Mouse (Mus musculus) midbrain, embryonic 16.5 days (tissue): ENCODE measurements at regions not wholly inside any gene's neighbourhood (a gene's known extent, or its start where the extent isn't known, plus 50 kb on each side); places are given as distances from the start of the nearest gene placed in this dataset. TPM values are rescaled to one million over a fixed set of nuclear protein-coding genes. Genes with fewer than 3 reads are reported as not detected.

Source experiments
- ATAC-seq: fragments of 200-750 bp; cut with Nextera tagmentation; 2 replicates; pipeline ENCODE4 v1.8.0; 2017; ENCODE audit warnings: moderate TSS enrichment
- H3K27ac ChIP-seq: fragments of 300-500 bp; sonication (generic); 2 replicates; pipeline ENCODE4 v1.5.1; 2014; ENCODE audit warnings: mild to moderate bottlenecking, low read length, mixed read lengths
- H3K27me3 ChIP-seq: fragments of 300-500 bp; sonication (generic); 2 replicates; pipeline ENCODE4 v1.6.1; 2014; ENCODE audit warnings: low read depth, low read length, mixed read lengths; ENCODE audit not compliant: control insufficient read depth, insufficient read depth
- H3K36me3 ChIP-seq: fragments of 300-500 bp; sonication (generic); 2 replicates; pipeline ENCODE4 v1.6.1; 2014; ENCODE audit warnings: mild to moderate bottlenecking, low read length, moderate library complexity, mixed read lengths; ENCODE audit not compliant: control insufficient read depth, insufficient read depth
- H3K4me1 ChIP-seq: fragments of 300-500 bp; sonication (generic); 2 replicates; pipeline ENCODE4 v1.6.1; 2014; ENCODE audit warnings: mild to moderate bottlenecking, low read length, mixed read lengths; ENCODE audit not compliant: control insufficient read depth, insufficient read depth
- H3K4me2 ChIP-seq: fragments of 300-500 bp; sonication (generic); 2 replicates; pipeline ENCODE4 v1.6.1; 2014; ENCODE audit warnings: mild to moderate bottlenecking, low read length, mixed read lengths
- H3K4me3 ChIP-seq: fragments of 300-500 bp; sonication (generic); 2 replicates; pipeline ENCODE4 v1.5.1; 2014; ENCODE audit warnings: low read depth, mild to moderate bottlenecking, low read length, moderate library complexity, mixed read lengths
- H3K9ac ChIP-seq: fragments of 300-500 bp; sonication (generic); 2 replicates; pipeline ENCODE4 v1.6.1; 2014; ENCODE audit warnings: low read depth, low read length, mixed read lengths
- H3K9me3 ChIP-seq: fragments of 300-500 bp; sonication (generic); replicated peaks from 2 replicates; pipeline ENCODE4 v1.6.1; 2014; ENCODE audit warnings: mild to moderate bottlenecking, low read length, mixed read lengths; ENCODE audit not compliant: control insufficient read depth, poor library complexity, severe bottlenecking
- WGBS: fragments of 180-500 bp; shearing (Covaris S2); extraction: QIAGEN DNeasy Blood & Tissue Kit; methylation state at CpG from one replicate; pipeline ENCODE4 v1.1.7; 2014; 5-methylcytosine and 5-hydroxymethylcytosine counted together
- microRNA-seq: library from miRNA; unstranded; fragments of <30 nt; microRNA quantifications from one replicate; pipeline ENCODE4, GENCODE M21; 2017

GRCm38 (mm10) chr5:7821700-7822099 is 138.6 kb upstream of the Steap4 start:
- Histone ChIP-seq H3K4me3 (no peak overlapping the region), H3K27me3 (no peaks in the 10 kb centered on the region), H3K27ac (no peak overlapping the region), H3K9me3 (no peaks in the 10 kb centered on the region), H3K9ac (no peak overlapping the region), H3K4me2 (no peak overlapping the region), H3K4me1 (no peaks in the 10 kb centered on the region), H3K36me3 (no peaks in the 10 kb centered on the region)
- peak; percentile 48; the same call in 1 of the 2 replicates for ATAC-seq
- WGBS: 58% methylated on average over 3 of the region's 3 CpGs

DNA sequence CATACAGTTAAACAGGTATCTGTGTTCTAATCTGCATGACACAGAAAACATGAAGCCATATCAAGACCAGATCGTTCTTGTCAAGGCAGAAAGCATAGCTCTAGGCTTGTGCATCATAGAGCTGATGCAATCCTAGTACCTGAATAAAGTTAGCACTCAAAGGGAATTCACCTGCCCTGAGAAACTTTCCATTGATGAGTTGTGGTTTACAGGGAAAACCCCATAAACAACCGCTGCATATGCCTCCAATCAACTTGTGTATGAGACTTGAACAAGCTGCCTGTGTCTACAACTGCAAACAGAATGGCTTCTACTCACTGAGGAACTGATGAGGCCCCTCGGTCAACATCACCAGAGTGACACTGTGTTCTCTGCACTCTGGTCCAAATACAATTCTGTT is 130.6 kb upstream of the Steap4 start:
- Histone ChIP-seq H3K4me2 (no peak overlapping the region), H3K9ac (no peak overlapping the region), H3K36me3 (no peaks in the 10 kb centered on the region), H3K9me3 (no peaks in the 10 kb centered on the region), H3K4me3 (no peak overlapping the region), H3K27me3 (no peaks in the 10 kb centered on the region), H3K4me1 (no peaks in the 10 kb centered on the region), H3K27ac (no peak overlapping the region)
- 83% methylated on average over 3 of the region's 3 CpGs for WGBS
- ATAC-seq: no peak

GRCm38 (mm10) chr5:7833812-7834211 is 126.4 kb upstream of the Steap4 start:
- no peak for ATAC-seq
- H3K27ac ChIP-seq: no peak overlapping the region
- no peaks in the 10 kb centered on the region for H3K27me3 ChIP-seq
- no peak overlapping the region for H3K4me3 ChIP-seq
- no peak overlapping the region for H3K9ac ChIP-seq
- H3K4me1 ChIP-seq: no peaks in the 10 kb centered on the region
- WGBS: 97% methylated on average over 1 of the region's 1 CpGs
- H3K4me2 ChIP-seq: no peak overlapping the region
- no peaks in the 10 kb centered on the region for H3K9me3 ChIP-seq
- no peaks in the 10 kb centered on the region for H3K36me3 ChIP-seq

DNA sequence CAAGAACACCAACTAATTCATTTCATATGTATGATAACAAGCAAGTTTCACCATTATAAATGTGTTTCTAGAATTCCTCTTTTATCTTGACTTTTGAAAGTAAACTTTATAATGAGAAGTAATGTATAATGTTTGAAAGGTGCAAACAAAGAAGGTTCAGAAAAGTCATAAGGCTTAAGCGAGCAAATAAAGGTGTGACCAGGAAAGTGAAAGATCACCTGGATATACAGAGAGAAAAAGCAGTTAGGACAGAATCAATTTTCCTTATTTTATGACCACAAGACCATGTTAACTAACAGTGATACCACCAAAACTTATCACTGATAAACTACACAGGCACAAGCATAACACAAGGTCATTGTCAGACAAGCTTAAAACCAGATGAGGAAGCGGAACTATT is 97.2 kb upstream of the Steap4 start:
- Histone ChIP-seq H3K4me1 (no peaks in the 10 kb centered on the region), H3K27me3 (no peaks in the 10 kb centered on the region), H3K9ac (no peak overlapping the region), H3K4me2 (no peak overlapping the region), H3K9me3 (no peaks in the 10 kb centered on the region), H3K4me3 (no peak overlapping the region), H3K36me3 (no peaks in the 10 kb centered on the region), H3K27ac (no peak overlapping the region)
- no peak for ATAC-seq
- WGBS: 93% methylated on average over 2 of the region's 2 CpGs

DNA sequence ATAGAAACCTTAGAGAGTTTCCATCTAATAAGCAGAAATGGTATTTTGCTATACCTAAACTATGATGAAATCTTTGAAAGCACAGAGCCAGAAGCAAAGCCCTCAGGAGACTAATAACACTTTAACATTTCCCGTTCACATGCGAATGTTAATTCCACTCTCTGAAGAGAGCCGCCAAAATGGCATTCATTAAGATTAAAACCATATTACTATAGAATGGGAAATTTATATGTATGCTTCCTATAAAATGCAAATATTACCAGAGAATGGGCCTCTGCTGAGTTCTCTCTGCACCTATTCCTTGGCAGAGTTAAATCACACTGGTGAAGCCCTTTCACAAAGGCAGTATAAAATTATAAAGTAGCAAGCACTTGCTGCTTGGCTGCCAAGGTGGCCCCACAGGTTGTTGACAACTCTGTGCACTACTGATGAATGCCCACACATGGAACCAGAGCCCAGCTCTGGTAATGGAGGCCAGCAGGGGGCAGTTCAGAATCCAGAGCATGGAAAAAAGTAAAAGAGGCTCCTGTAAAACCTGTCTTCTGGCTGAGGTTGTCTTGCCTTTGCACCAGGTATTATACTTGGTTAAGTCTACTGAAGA is 94.1 kb upstream of the Steap4 start:
- Histone ChIP-seq H3K4me1 (no peaks in the 10 kb centered on the region), H3K9ac (no peak overlapping the region)
- no peak for ATAC-seq

GRCm38 (mm10) chr5:7899537-7899936 is 60.7 kb upstream of the Steap4 start:
- Histone ChIP-seq H3K27me3 (no peaks in the 10 kb centered on the region), H3K9me3 (no peaks in the 10 kb centered on the region), H3K4me3 (no peak overlapping the region), H3K9ac (no peak overlapping the region), H3K4me2 (no peak overlapping the region), H3K27ac (no peak overlapping the region), H3K36me3 (no peaks in the 10 kb centered on the region), H3K4me1 (no peaks in the 10 kb centered on the region)
- ATAC-seq: peak; percentile 67; the same call in 1 of the 2 replicates
- WGBS: 72% methylated on average over 3 of the region's 3 CpGs

More for the DNA sequence above, 94.1 kb upstream of the Steap4 start:
- H3K4me3 ChIP-seq: no peak overlapping the region
- H3K4me2 ChIP-seq: no peak overlapping the region
- 80% methylated on average over 3 of the region's 3 CpGs for WGBS
- H3K9me3 ChIP-seq: no peaks in the 10 kb centered on the region
- H3K27me3 ChIP-seq: no peaks in the 10 kb centered on the region
- no peak overlapping the region for H3K27ac ChIP-seq
- H3K36me3 ChIP-seq: no peaks in the 10 kb centered on the region

Small RNA genes in the stretch of these regions (microRNA-seq; reads per million reads assigned to microRNA genes)
- gene Gm22196: not detected
